Mouse (Mus musculus) testis, adult 2 months (tissue): Measurements from ENCODE around the gene Ppp1r37. TPM values are rescaled to one million over a fixed set of nuclear protein-coding genes. Genes with fewer than 3 reads are reported as not detected.
"Not testable (repeated sequence)": the region's sequence is repeated elsewhere in the genome, so short reads cannot be mapped to it uniquely, and the experiment has no call there.

Source experiments
- H3K27ac ChIP-seq: fragments of 200-500 bp; 2 replicates; pipeline ENCODE4 v1.5.1; 2012; ENCODE audit warnings: low read depth, low read length; ENCODE audit not compliant: control insufficient read depth, insufficient read depth
- H3K27me3 ChIP-seq: fragments of 200-500 bp; 2 replicates; pipeline ENCODE4 v1.6.1; 2012; ENCODE audit warnings: mild to moderate bottlenecking, low read length, moderate library complexity; ENCODE audit not compliant: control insufficient read depth, insufficient read depth
- H3K36me3 ChIP-seq: fragments of 200-500 bp; 2 replicates; pipeline ENCODE4 v1.6.1; 2012; ENCODE audit warnings: mild to moderate bottlenecking, low read length; ENCODE audit not compliant: control insufficient read depth, insufficient read depth
- H3K4me1 ChIP-seq: fragments of 200-500 bp; 2 replicates; pipeline ENCODE4 v1.6.1; 2012; ENCODE audit warnings: low read length; ENCODE audit not compliant: control insufficient read depth, insufficient read depth
- H3K4me3 ChIP-seq: fragments of 200-500 bp; 2 replicates; pipeline ENCODE4 v1.5.1; 2012; ENCODE audit warnings: low read depth, mild to moderate bottlenecking, low read length, moderate library complexity, mixed read lengths; ENCODE audit not compliant: control insufficient read depth
- CTCF ChIP-seq: fragments of 200-500 bp; IDR thresholded peaks from 2 replicates; pipeline ENCODE4 v1.5.1; 2012; ENCODE audit warnings: low read depth, mild to moderate bottlenecking, inconsistent platforms, low read length, moderate library complexity; ENCODE audit not compliant: control insufficient read depth, insufficient read depth, insufficient replicate concordance
- POLR2A ChIP-seq: fragments of 200-500 bp; IDR thresholded peaks from 2 replicates; pipeline ENCODE4 v1.6.1; 2012; ENCODE audit warnings: low read depth, mild to moderate bottlenecking, inconsistent platforms, low read length, moderate library complexity; ENCODE audit not compliant: control insufficient read depth
- polyA plus RNA-seq: library from polyadenylated mRNA; depleted of rRNA; stranded (reverse); fragments of >200 nt; gene quantifications from 2 replicates; pipeline ENCODE4 v1.2.3, GENCODE M21; 2012

The Ppp1r37 gene
- polyA plus RNA-seq, 1 experiment = 37.3 TPM

DNA sequence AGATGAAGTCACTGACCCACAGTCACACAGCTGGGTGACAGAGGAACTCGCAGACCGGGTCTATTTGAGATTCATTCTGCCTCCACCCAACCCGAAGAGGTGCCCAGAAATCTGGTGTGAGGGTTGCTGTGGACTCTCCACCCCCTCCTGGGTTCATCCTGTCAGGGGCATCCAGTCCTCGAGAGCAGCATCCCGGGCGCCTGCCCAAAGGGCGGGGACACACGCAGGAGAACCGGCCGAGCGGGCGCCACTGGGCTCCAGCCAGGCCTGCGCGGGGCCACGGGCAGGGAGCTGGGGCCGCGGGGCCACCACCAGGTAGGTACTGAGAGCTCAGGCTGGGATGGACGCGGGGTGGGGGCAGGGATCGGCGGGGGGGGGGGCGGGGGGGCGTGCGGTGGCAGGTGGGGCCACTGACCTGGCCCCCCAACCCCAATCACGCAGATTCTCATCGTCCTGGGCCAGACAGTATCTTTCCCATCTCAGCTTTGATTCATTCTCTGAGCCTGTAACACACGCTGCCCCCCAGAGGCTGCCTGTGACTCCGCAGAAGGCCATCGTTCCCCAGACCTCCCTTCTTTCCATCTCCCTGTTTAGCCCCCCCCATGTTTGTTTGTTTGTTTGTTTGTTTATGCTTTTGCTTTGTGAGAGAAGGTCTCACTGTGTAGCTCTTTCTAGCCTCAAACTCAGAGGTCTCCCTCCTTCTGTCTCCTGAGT is 45.1 kb downstream of the Ppp1r37 start, which contains the start of gene Nkpd1:
Gene Nkpd1 (plus strand): TSS at position 187 of the 714 bp plus-strand sequence.
- no peak within 1 kb of the TSS for H3K4me3 ChIP-seq
- no peaks in the 10 kb centered on the region for H3K36me3 ChIP-seq
- TF ChIP-seq CTCF (peak; percentile 21; the same call in 1 of the 2 replicates), POLR2A (no peak)
- H3K4me1 ChIP-seq = peaks cover 16% of the 10 kb centered on the region
- no peaks in the 10 kb centered on the region for H3K27me3 ChIP-seq
- H3K27ac ChIP-seq = no peak within 1 kb of the TSS

GRCm38 (mm10) chr7:19512353-19512752 is 50.5 kb downstream of the Ppp1r37 start:
- Histone ChIP-seq H3K4me3 (no peak overlapping the region), H3K36me3 (no peaks in the 10 kb centered on the region), H3K4me1 (peaks cover 12% of the 10 kb centered on the region), H3K27ac (no peak overlapping the region), H3K27me3 (no peaks in the 10 kb centered on the region)
- no peak for TF ChIP-seq CTCF
- TF ChIP-seq POLR2A = no peak

- H3K4me1 ChIP-seq = peaks cover 15% of the 10 kb centered on the region
- not testable (repeated sequence) for H3K27ac ChIP-seq, H3K27me3 ChIP-seq, H3K36me3 ChIP-seq, H3K4me3 ChIP-seq
Measured at GRCm38 (mm10) chr7:19511934-19512333, 50.9 kb downstream of the Ppp1r37 start.

GRCm38 (mm10) chr7:19509786-19510185 is 53.1 kb downstream of the Ppp1r37 start:
- H3K36me3 ChIP-seq = no peaks in the 10 kb centered on the region
- no peaks in the 10 kb centered on the region for H3K27me3 ChIP-seq
- no peak overlapping the region for H3K27ac ChIP-seq
- peak overlapping the region; percentile 11 for H3K4me3 ChIP-seq
- no peak for TF ChIP-seq POLR2A
- TF ChIP-seq CTCF = no peak
- peaks cover 18% of the 10 kb centered on the region for H3K4me1 ChIP-seq

GRCm38 (mm10) chr7:19508924-19509568 is 53.8 kb downstream of the Ppp1r37 start:
- Histone ChIP-seq H3K27ac (peak overlapping the region; percentile 86), H3K4me1 (peaks cover 15% of the 10 kb centered on the region), H3K27me3 (no peaks in the 10 kb centered on the region), H3K36me3 (no peaks in the 10 kb centered on the region), H3K4me3 (peak overlapping the region; percentile 97)
- TF ChIP-seq POLR2A (no peak), CTCF (no peak)

- H3K4me3 ChIP-seq = peak within 1 kb of the TSS; percentile 97
- peaks cover 15% of the 10 kb centered on the region for H3K4me1 ChIP-seq
- H3K36me3 ChIP-seq = no peaks in the 10 kb centered on the region
- peak within 1 kb of the TSS; percentile 86 for H3K27ac ChIP-seq
- no peaks in the 10 kb centered on the region for H3K27me3 ChIP-seq
- TF ChIP-seq CTCF (no peak), POLR2A (peak; percentile 76)
Measured at GRCm38 (mm10) chr7:19508150-19508923, 54.5 kb downstream of the Ppp1r37 start, which contains the start of the genes Bloc1s3 and Trappc6a. Gene Bloc1s3 (minus strand): TSS chr7:19508367. Gene Trappc6a (plus strand): TSS chr7:19508395.

GRCm38 (mm10) chr7:19507612-19507981 is 55.3 kb downstream of the Ppp1r37 start:
- H3K36me3 ChIP-seq = no peaks in the 10 kb centered on the region
- peaks cover 15% of the 10 kb centered on the region for H3K4me1 ChIP-seq
- no peak for TF ChIP-seq CTCF
- no peak for TF ChIP-seq POLR2A
- peak overlapping the region; percentile 97 for H3K4me3 ChIP-seq
- H3K27ac ChIP-seq = peak overlapping the region; percentile 10
- H3K27me3 ChIP-seq = no peaks in the 10 kb centered on the region
